Mouse (Mus musculus) hindbrain, embryonic 16.5 days (tissue): Measurements from ENCODE around the gene Vwa1. TPM values are rescaled to one million over a fixed set of nuclear protein-coding genes. Genes with fewer than 3 reads are reported as not detected.
A peak's percentile ranks its signal among the peaks of the same experiment; 100 is the strongest.

ENCODE experiments used
- ATAC-seq: fragments of 200-750 bp; cut with Nextera tagmentation; 2 replicates; pipeline ENCODE4 v1.8.0; 2017; ENCODE audit warnings: moderate TSS enrichment, moderate library complexity
- H3K27ac ChIP-seq: fragments of 300-500 bp; sonication (generic); 2 replicates; pipeline ENCODE4 v1.5.1; 2014; ENCODE audit warnings: low read depth, mild to moderate bottlenecking, control low read depth, low read length, moderate library complexity
- H3K27me3 ChIP-seq: fragments of 300-500 bp; sonication (generic); replicated peaks from 2 replicates; pipeline ENCODE4 v1.6.1; 2014; ENCODE audit warnings: low read length; ENCODE audit not compliant: control insufficient read depth, insufficient read depth
- H3K36me3 ChIP-seq: fragments of 300-500 bp; sonication (generic); 2 replicates; pipeline ENCODE4 v1.6.1; 2014; ENCODE audit warnings: mild to moderate bottlenecking, low read length, moderate library complexity, mixed read lengths; ENCODE audit not compliant: control insufficient read depth, insufficient read depth
- H3K4me1 ChIP-seq: fragments of 300-500 bp; sonication (generic); 2 replicates; pipeline ENCODE4 v1.6.1; 2014; ENCODE audit warnings: low read depth, low read length; ENCODE audit not compliant: control insufficient read depth, insufficient read depth
- H3K4me2 ChIP-seq: fragments of 300-500 bp; sonication (generic); 2 replicates; pipeline ENCODE4 v1.6.1; 2014; ENCODE audit warnings: mild to moderate bottlenecking, low read length, control low read depth, moderate library complexity
- H3K4me3 ChIP-seq: fragments of 300-500 bp; sonication (generic); 2 replicates; pipeline ENCODE4 v1.5.1; 2014; ENCODE audit warnings: mild to moderate bottlenecking, low read length, control low read depth, moderate library complexity
- H3K9ac ChIP-seq: fragments of 300-500 bp; sonication (generic); 2 replicates; pipeline ENCODE4 v1.6.1; 2014; ENCODE audit warnings: low read depth, mild to moderate bottlenecking, control low read depth, low read length, moderate library complexity
- H3K9me3 ChIP-seq: fragments of 300-500 bp; sonication (generic); 2 replicates; pipeline ENCODE4 v1.6.1; 2014; ENCODE audit warnings: mild to moderate bottlenecking, low read length, moderate library complexity; ENCODE audit not compliant: control insufficient read depth
- WGBS: fragments of 180-500 bp; shearing (Covaris S2); extraction: QIAGEN DNeasy Blood & Tissue Kit; methylation state at CpG from one replicate; pipeline ENCODE4 v1.1.7; 2014; 5-methylcytosine and 5-hydroxymethylcytosine counted together
- polyA plus RNA-seq: library from polyadenylated mRNA; unstranded; fragments of >200 nt; fragmentation: Nextera tagmentation; extraction: Ambion mirVana; gene quantifications from 2 replicates; pipeline ENCODE4 v1.2.1, GENCODE M21; 2015

Gene Vwa1
- polyA plus RNA-seq, 1 experiment from 2014 or later, result 38.0 TPM

GRCm38 (mm10) chr4:155760613-155761355, 13.7 kb downstream of the Vwa1 start, which contains the start of gene Atad3a:
Atad3a (minus strand) TSS chr4:155761093.
- H3K9ac ChIP-seq, result peak within 1 kb of the TSS; percentile 83
- peaks cover 7% of the 10 kb centered on the region; the same call in 1 of the 2 replicates for H3K36me3 ChIP-seq
- WGBS, result under 1% methylated on average over 57 of the region's 68 CpGs
- no peaks in the 10 kb centered on the region for H3K27me3 ChIP-seq
- peaks cover 24% of the 10 kb centered on the region for H3K4me1 ChIP-seq
- H3K4me3 ChIP-seq, result peak within 1 kb of the TSS; percentile 79
- peak within 1 kb of the TSS; percentile 63 for H3K27ac ChIP-seq
- peak within 1 kb of the TSS; percentile 98 for H3K4me2 ChIP-seq
- peak; percentile 98 for ATAC-seq
- no peaks in the 10 kb centered on the region for H3K9me3 ChIP-seq

- Histone ChIP-seq H3K27me3 (no peaks in the 10 kb centered on the region), H3K4me3 (peak overlapping the region; percentile 79), H3K36me3 (peaks cover 14% of the 10 kb centered on the region), H3K4me2 (peak overlapping the region; percentile 98), H3K27ac (peak overlapping the region; percentile 63; the same call in 1 of the 2 replicates), H3K9ac (peak overlapping the region; percentile 83), H3K9me3 (no peaks in the 10 kb centered on the region), H3K4me1 (peaks cover 24% of the 10 kb centered on the region)
- no peak for ATAC-seq
- WGBS, result 4% methylated on average over 10 of the region's 10 CpGs
Observed at GRCm38 (mm10) chr4:155759862-155760612, 14.5 kb downstream of the Vwa1 start.

GRCm38 (mm10) chr4:155757011-155757410, 17.5 kb downstream of the Vwa1 start:
- Histone ChIP-seq H3K9me3 (no peaks in the 10 kb centered on the region), H3K9ac (no peak overlapping the region), H3K27me3 (no peaks in the 10 kb centered on the region), H3K4me2 (no peak overlapping the region), H3K36me3 (peaks cover 37% of the 10 kb centered on the region), H3K27ac (no peak overlapping the region), H3K4me1 (peaks cover 24% of the 10 kb centered on the region), H3K4me3 (no peak overlapping the region)
- WGBS, result 88% methylated on average over 12 of the region's 12 CpGs
- ATAC-seq, result no peak

GRCm38 (mm10) chr4:155746575-155747490, 27.7 kb downstream of the Vwa1 start:
- Histone ChIP-seq H3K27ac (no peak overlapping the region), H3K27me3 (no peaks in the 10 kb centered on the region), H3K36me3 (peaks cover 30% of the 10 kb centered on the region), H3K9ac (no peak overlapping the region), H3K4me1 (no peaks in the 10 kb centered on the region), H3K4me3 (no peak overlapping the region), H3K9me3 (no peaks in the 10 kb centered on the region), H3K4me2 (no peak overlapping the region)
- WGBS, result 88% methylated on average over 17 of the region's 17 CpGs
- ATAC-seq, result no peak

GRCm38 (mm10) chr4:155746036-155746548, 28.4 kb downstream of the Vwa1 start:
- Histone ChIP-seq H3K4me1 (no peaks in the 10 kb centered on the region), H3K36me3 (peaks cover 33% of the 10 kb centered on the region), H3K4me3 (no peak overlapping the region), H3K4me2 (no peak overlapping the region), H3K9ac (no peak overlapping the region), H3K27ac (no peak overlapping the region), H3K27me3 (no peaks in the 10 kb centered on the region), H3K9me3 (no peaks in the 10 kb centered on the region)
- ATAC-seq, result no peak
- WGBS, result 89% methylated on average over 8 of the region's 8 CpGs

GRCm38 (mm10) chr4:155745136-155745535, 29.4 kb downstream of the Vwa1 start:
- H3K27me3 ChIP-seq, result no peaks in the 10 kb centered on the region
- H3K9me3 ChIP-seq, result no peaks in the 10 kb centered on the region
- H3K36me3 ChIP-seq, result peaks cover 40% of the 10 kb centered on the region
- no peaks in the 10 kb centered on the region for H3K4me1 ChIP-seq
- 96% methylated on average over 5 of the region's 5 CpGs for WGBS
- no peak for ATAC-seq
- H3K4me2 ChIP-seq, result no peak overlapping the region
- H3K9ac ChIP-seq, result no peak overlapping the region
- H3K4me3 ChIP-seq, result no peak overlapping the region
- no peak overlapping the region for H3K27ac ChIP-seq

GRCm38 (mm10) chr4:155744474-155744873, 30.0 kb downstream of the Vwa1 start:
- H3K27ac ChIP-seq, result no peak overlapping the region
- H3K4me1 ChIP-seq, result no peaks in the 10 kb centered on the region
- H3K9me3 ChIP-seq, result no peaks in the 10 kb centered on the region
- no peaks in the 10 kb centered on the region for H3K27me3 ChIP-seq
- H3K4me3 ChIP-seq, result no peak overlapping the region
- 95% methylated on average over 8 of the region's 8 CpGs for WGBS
- no peak overlapping the region for H3K9ac ChIP-seq
- peaks cover 40% of the 10 kb centered on the region for H3K36me3 ChIP-seq
- no peak overlapping the region for H3K4me2 ChIP-seq
- ATAC-seq, result no peak

- Histone ChIP-seq H3K4me1 (no peaks in the 10 kb centered on the region), H3K27ac (no peak overlapping the region), H3K36me3 (peaks cover 29% of the 10 kb centered on the region), H3K4me3 (no peak overlapping the region), H3K9ac (no peak overlapping the region), H3K4me2 (no peak overlapping the region), H3K9me3 (no peaks in the 10 kb centered on the region), H3K27me3 (no peaks in the 10 kb centered on the region)
- 97% methylated on average over 5 of the region's 5 CpGs for WGBS
- ATAC-seq, result no peak
Observed at GRCm38 (mm10) chr4:155742684-155743083, 31.8 kb downstream of the Vwa1 start.
